Mouse (Mus musculus): Measurements from ENCODE around the gene Capn12.
"Not testable (repeated sequence)": the region's sequence is repeated elsewhere in the genome, so short reads cannot be mapped to it uniquely, and the experiment has no call there.

The Capn12 gene

GRCm38 (mm10) chr7:28879606-28880005, 1.6 kb upstream of the Capn12 start:
- no peak for DNase-seq

GRCm38 (mm10) chr7:28880554-28880953, 668 bp upstream of the Capn12 start:
- no peak for DNase-seq

GRCm38 (mm10) chr7:28883039-28883438, 1.8 kb downstream of the Capn12 start:
- DNase-seq, result no peak

GRCm38 (mm10) chr7:28883704-28884103, 2.5 kb downstream of the Capn12 start:
- DNase-seq, result not testable (repeated sequence)

GRCm38 (mm10) chr7:28886486-28886885, 5.3 kb downstream of the Capn12 start:
- no peak for DNase-seq

GRCm38 (mm10) chr7:28888701-28889161, 7.5 kb downstream of the Capn12 start:
- no peak for DNase-seq

GRCm38 (mm10) chr7:28892601-28893000, 11.4 kb downstream of the Capn12 start:
- DNase-seq, result no peak

GRCm38 (mm10) chr7:28893643-28894265, 12.5 kb downstream of the Capn12 start:
- DNase-seq, result peak; percentile 56

- DNase-seq, result no peak
Observed at GRCm38 (mm10) chr7:28894942-28895341, 13.7 kb downstream of the Capn12 start.

GRCm38 (mm10) chr7:28897661-28898060, 16.4 kb downstream of the Capn12 start:
- no peak for DNase-seq

GRCm38 (mm10) chr7:28899972-28900371, 18.8 kb downstream of the Capn12 start:
- no peak for DNase-seq

GRCm38 (mm10) chr7:28901311-28902125, 20.3 kb downstream of the Capn12 start:
- DNase-seq, result peak; percentile 33

GRCm38 (mm10) chr7:28902180-28902579, 21.0 kb downstream of the Capn12 start:
- no peak for DNase-seq

- no peak for DNase-seq
Observed at GRCm38 (mm10) chr7:28902809-28903208, 21.6 kb downstream of the Capn12 start.

- DNase-seq, result no peak
Observed at GRCm38 (mm10) chr7:28903778-28904177, 22.6 kb downstream of the Capn12 start.

GRCm38 (mm10) chr7:28907195-28907594, 26.0 kb downstream of the Capn12 start:
- DNase-seq, result no peak

GRCm38 (mm10) chr7:28911632-28912031, 30.4 kb downstream of the Capn12 start:
- peak; percentile 64 for DNase-seq

GRCm38 (mm10) chr7:28913171-28913570, 31.9 kb downstream of the Capn12 start:
- no peak for DNase-seq

GRCm38 (mm10) chr7:28916491-28916890, 35.3 kb downstream of the Capn12 start:
- no peak for DNase-seq

GRCm38 (mm10) chr7:28917503-28918426, 36.5 kb downstream of the Capn12 start:
- peak; percentile 78 for DNase-seq

GRCm38 (mm10) chr7:28918540-28918939, 37.3 kb downstream of the Capn12 start:
- no peak for DNase-seq

GRCm38 (mm10) chr7:28919815-28920214, 38.6 kb downstream of the Capn12 start:
- DNase-seq, result peak; percentile 76

- no peak for DNase-seq
Observed at GRCm38 (mm10) chr7:28921178-28921577, 40.0 kb downstream of the Capn12 start.
